Mouse (Mus musculus): ENCODE measurements around the gene Klk11. TPM values are rescaled to one million over a fixed set of nuclear protein-coding genes. Genes with fewer than 3 reads are reported as not detected.

Gene Klk11
- polyA plus RNA-seq, 1 experiment: 0.23 TPM

DNA sequence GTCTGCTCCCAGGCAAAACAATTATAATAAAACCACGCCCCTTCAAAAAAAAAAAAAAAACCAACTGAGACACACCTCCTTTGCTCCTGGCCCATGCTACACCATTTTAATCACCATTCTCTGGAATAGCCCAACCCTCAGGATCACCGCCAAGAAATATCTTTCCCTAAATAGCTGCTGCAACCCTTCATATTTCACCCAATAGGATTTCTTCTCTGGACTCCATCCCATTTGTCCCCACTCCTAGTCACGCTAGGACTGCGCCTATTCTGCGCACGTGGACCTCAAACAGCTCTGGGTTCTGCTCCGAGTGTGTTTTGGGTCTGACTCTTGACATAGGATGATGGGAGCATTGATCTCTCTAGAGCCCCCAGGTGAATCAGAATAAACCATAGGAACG is 22.0 kb downstream of the Klk11 start:
- DNase-seq (ENCODE audit: low spot score): no peak

DNA sequence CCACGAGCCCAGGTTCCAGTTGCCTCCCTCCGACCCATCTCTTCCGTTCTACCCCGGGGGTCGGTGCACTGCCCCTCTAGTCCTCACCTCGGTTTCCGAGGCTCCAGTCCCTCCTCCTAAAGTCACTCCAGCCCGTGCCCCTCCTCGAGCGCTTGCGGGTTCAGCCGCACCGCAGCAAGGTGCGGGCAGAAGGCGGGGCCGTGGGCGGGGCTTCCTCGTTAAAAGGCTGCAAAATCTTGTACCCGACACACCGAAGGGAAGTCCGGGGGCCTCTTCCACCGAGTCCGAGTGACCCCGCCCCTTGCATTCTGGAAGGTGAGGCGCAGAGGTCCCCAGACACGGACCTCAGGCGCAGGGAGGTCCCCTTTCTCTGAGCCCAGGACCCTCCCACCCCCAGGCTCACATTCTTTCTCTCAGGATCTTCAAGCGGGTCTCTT is 22.9 kb downstream of the Klk11 start, which contains the start of gene Klk8:
Gene Klk8, plus strand, starts transcription at position 245 of the 437 bp plus-strand sequence.
- DNase-seq (ENCODE audit: low spot score): no peak

DNA sequence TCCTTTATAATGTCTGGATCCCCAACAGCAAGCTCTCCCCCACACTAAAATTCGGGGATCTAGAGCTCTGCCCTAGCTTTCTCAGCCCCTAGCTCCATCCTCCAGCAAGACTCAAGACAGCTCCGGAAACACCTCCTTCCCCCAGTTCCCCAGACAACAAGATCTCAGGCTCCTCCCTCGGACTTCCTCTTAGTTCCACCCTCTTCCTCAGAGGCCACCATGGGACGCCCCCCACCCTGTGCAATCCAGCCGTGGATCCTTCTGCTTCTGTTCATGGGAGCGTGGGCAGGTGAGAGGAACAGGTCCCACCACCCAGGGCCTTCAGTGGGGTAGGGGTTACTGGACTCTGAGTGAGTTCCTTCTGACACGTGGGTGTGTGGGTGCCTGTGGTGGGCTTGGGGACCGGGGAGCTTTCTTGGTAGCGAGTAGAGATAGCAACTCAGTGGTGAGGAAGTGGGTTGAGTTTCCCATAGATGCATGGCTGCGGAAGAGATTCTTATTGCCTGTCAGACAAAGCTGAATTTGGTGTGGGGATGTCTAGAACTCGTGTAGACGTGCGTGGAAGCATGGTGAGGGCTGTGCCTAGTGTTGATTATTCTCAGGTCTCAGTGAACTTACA is 23.5 kb downstream of the Klk11 start:
- no peak for DNase-seq (ENCODE audit: low spot score)

DNA sequence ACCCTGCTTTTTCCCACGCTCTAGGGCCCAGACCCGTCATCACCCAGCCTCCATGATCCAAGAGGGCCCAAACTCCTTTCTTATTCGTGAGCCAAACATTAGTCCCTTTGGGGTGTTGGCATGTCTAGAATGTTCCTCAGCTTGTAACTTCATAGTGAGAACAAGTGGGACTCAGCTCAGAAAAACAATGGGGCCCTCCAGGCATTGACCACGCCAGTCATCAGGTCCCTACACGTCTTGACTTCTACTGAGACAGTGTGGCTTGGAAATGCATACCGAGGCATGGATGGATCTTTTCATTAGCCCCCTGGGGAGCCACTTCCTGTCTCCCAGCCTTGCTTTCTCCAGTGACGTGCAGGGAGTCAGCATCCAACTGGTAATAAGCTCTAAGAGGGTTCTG is 25.5 kb downstream of the Klk11 start:
- no peak for DNase-seq (ENCODE audit: low spot score)

DNA sequence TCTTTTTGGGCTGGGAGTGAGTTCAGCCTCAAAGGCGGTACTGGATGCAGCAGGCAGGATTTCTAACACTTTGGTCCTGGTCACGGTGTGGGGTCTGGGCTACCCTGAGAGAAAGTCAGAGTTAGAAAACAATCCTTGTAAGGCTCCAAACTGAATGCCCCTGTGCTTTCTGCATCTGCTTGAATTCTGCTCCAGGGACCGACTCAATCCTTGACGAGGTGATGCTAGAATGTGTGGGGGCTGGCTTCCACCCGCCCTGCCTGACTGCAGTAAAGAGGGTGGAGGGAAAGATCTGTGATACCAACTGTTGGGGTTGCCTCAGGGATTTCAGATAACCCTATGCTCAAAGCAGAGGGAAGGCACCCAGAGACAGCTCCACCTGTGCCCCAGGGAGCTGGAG is 36.6 kb downstream of the Klk11 start, which contains the start of gene Klk7:
Gene Klk7, plus strand, starts transcription at position 301 of the 400 bp plus-strand sequence.
- no peak for DNase-seq (ENCODE audit: low spot score)

DNA sequence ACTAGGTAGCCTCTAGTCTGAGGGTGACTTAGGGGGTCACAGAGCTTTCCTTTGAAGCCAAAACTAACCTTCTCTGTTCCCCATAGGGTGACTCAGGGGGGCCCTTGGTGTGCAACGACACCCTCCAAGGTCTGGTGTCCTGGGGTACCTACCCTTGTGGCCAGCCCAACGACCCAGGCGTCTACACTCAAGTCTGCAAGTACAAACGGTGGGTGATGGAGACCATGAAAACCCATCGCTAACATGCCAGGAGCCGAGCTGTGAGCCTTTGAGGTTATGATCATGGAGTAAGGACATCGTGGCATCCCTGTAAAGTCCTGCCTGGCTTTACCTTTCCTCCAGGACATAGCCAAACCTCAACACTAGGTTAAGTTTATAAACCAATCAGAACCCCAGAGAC is 40.8 kb downstream of the Klk11 start:
- DNase-seq (ENCODE audit: low spot score): no peak

DNA sequence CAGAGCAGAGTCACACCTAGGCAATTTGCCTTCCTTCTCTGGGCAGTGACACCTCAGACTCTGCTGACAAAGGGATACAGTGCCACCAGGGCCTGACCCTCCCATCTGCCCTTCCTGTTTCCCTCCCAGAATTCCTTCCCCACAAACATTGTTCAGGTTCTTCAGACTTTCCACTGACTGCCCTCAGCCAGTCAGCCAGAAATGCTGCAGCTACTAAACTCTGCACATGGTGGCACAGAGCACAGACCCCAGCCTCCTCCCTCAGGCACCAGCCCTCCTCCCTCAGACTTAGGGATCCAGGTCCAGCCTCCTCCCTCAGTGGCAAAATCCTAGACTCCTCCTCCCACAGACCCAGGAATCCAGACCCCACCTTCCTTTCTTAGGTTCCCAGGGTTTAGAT is 42.3 kb downstream of the Klk11 start:
- no peak for DNase-seq (ENCODE audit: low spot score)

DNA sequence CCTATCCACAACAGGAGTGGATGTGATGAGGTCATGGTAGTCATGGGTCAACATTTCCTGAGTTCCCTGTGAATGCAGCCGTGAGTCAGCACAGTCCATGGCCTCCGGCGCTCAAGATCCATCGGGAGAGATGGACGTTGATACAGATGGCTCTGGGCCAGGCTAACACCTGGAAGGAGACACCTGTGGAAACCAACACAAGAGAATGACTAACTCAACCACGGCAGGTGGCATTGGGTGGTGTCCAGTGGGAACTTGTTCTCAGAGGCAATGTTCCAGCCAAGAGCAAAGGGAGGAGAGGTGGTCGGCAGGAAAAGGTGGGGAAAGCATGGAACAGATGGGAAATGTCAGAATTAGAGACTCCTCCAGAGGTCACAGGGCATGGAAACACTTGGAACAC is 47.2 kb downstream of the Klk11 start:
- no peak for DNase-seq (ENCODE audit: low spot score)

DNA sequence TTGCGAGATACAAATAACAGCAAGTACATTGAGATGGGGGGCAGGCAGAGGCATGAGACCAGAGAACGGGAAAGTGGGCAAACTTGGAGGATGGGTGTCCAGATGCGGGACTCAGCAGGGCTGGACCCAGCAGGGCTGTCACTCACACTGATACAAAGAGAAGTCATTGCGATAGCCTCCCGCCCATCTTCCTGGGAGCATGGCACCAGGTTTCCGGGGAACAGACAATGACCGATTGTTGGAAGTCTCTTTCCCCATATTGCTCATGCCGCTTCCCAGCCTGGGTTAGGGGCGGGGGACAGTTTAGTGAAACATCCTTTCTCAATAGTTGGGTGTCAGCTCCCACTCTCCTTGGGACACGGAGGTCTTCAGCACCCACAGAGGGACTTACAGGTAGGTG is 49.8 kb downstream of the Klk11 start, which contains the start of gene Klk6:
Gene Klk6, plus strand, starts transcription at position 301 of the 400 bp plus-strand sequence.
- no peak for DNase-seq (ENCODE audit: low spot score)

DNA sequence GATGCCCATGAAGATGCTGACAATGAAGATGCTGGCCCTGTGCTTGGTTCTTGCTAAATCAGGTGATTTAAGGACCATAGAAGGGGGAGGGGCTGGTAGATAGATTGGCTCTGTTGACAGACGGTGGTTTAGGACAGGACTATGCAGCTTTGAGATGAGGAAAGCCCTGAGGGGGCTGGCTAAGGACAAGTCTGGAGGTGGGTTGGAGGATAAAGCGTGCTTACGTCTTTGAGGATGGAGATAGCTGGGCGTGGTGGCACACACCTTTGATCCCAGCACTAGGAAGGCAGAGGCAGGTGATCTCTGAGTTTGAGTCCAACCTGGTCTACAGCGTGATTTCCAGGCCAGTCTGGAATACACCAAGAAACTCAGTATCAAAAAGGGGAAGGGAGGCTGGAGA is 51.7 kb downstream of the Klk11 start:
- no peak for DNase-seq (ENCODE audit: low spot score)

DNA sequence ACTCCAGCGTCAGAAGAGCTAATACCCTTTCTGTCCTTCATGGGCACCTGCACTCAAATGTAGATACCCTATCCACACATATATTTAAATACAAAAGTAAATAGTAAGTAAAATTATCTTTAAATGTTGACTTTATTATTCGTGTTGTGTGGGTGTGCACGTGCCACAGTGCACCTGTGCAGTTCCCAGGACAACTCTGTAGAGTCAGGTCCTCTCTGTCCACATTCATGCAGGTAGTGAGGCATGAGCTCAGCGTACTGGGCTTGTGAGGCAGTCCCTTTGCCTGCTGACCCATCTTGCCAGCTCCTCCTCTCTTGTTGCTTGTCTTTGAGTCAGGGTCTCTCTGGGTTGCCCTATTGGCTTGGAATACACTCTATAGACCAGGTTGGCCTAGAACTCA is 53.3 kb downstream of the Klk11 start:
- no peak for DNase-seq (ENCODE audit: low spot score)

Other genes starting within 250 kb of the Klk11 start
- 5.9 and 7.2 TPM in 2 replicates for gene Cd33, start 230.2 kb upstream of the Klk11 start, polyA plus RNA-seq (2012; rRNA removed)
- gene Zfp658, start 212.3 kb upstream of the Klk11 start, polyA plus RNA-seq (2012; rRNA removed): 4.0 and 4.3 TPM in 2 replicates
- 6.8 and 7.1 TPM in 2 replicates for gene Zfp719, start 195.0 kb upstream of the Klk11 start, polyA plus RNA-seq (2012; rRNA removed)
- 0.03 TPM in 1 of 2 replicates, not detected in the other for gene Zfp819, start 167.4 kb upstream of the Klk11 start, polyA plus RNA-seq (2012; rRNA removed)
- gene Ceacam18, start 139.9 kb upstream of the Klk11 start, polyA plus RNA-seq (2012; rRNA removed): not detected in 2 replicates
- gene Siglece, start 114.4 kb upstream of the Klk11 start, polyA plus RNA-seq (2012; rRNA removed): 1.4 and 2.3 TPM in 2 replicates
- gene Ctu1, start 102.6 kb upstream of the Klk11 start, polyA plus RNA-seq (2012; rRNA removed): 9.7 and 10.2 TPM in 2 replicates
- 0.06 and 0.07 TPM in 2 replicates for gene Klk14, start 84.2 kb upstream of the Klk11 start, polyA plus RNA-seq (2012; rRNA removed)
- 0.36 and 0.83 TPM in 2 replicates for gene Klk13, start 62.0 kb upstream of the Klk11 start, polyA plus RNA-seq (2012; rRNA removed)
- gene Klk12, start 5.7 kb upstream of the Klk11 start, polyA plus RNA-seq (2012; rRNA removed): not detected in 2 replicates
- gene Klk10, start 6.4 kb downstream of the Klk11 start, polyA plus RNA-seq (2012; rRNA removed): 0.49 and 0.59 TPM in 2 replicates
- 0.04 TPM in 1 of 2 replicates, not detected in the other for gene Klk9, start 17.3 kb downstream of the Klk11 start, polyA plus RNA-seq (2012; rRNA removed)
- 8.1 and 8.9 TPM in 2 replicates for gene Klk8, start 23.0 kb downstream of the Klk11 start, polyA plus RNA-seq (2012; rRNA removed)
- gene Klk7, start 36.7 kb downstream of the Klk11 start, polyA plus RNA-seq (2012; rRNA removed): not detected in 2 replicates
- 0.30 TPM in 1 of 2 replicates, not detected in the other for gene Klk6, start 49.9 kb downstream of the Klk11 start, polyA plus RNA-seq (2012; rRNA removed)
- not detected in 2 replicates for gene Klk5, start 67.4 kb downstream of the Klk11 start, polyA plus RNA-seq (2012; rRNA removed)
- gene Klk4, start 106.6 kb downstream of the Klk11 start, polyA plus RNA-seq (2012; rRNA removed): not detected in 2 replicates
- not detected in 2 replicates for gene Klk15, start 159.1 kb downstream of the Klk11 start, polyA plus RNA-seq (2012; rRNA removed)
- gene Klk1b8, start 176.1 kb downstream of the Klk11 start, polyA plus RNA-seq (2012; rRNA removed): not detected in 2 replicates
- not detected in 2 replicates for gene Klk1b1, start 192.1 kb downstream of the Klk11 start, polyA plus RNA-seq (2012; rRNA removed)
- gene Klk1b9, start 201.5 kb downstream of the Klk11 start, polyA plus RNA-seq (2012; rRNA removed): not detected in 2 replicates
- gene Klk1b11, start 221.3 kb downstream of the Klk11 start, polyA plus RNA-seq (2012; rRNA removed): not detected in 2 replicates
- not detected in 2 replicates for gene Klk1b26, start 237.6 kb downstream of the Klk11 start, polyA plus RNA-seq (2012; rRNA removed)